17 mouse cellular contexts compared by ENCODE assay signal in genomic region chr12:104466930-104467329, GRCm38 (mm10). TPM values are rescaled to one million over a fixed set of nuclear protein-coding genes. Genes with fewer than 3 reads are reported as not detected.
"Had no signal": no experiment of that assay in that cellular context is flagged by ENCODE, and none has a peak within 500 bp of the region (broad histone marks: within the 10 kb centered on the region; RNA-seq: fewer than 3 reads in every experiment).

No protein-coding gene starts in this region.

- H3K36me3 ChIP-seq: liver, embryonic 15.5 days; neural tube, embryonic 15.5 days had no signal

- DNase-seq: kidney, postnatal 25 days; layer of hippocampus, adult 9-11 months; layer of hippocampus, postnatal 36 days; lung, adult 2 months; lung, postnatal 36 days; thymus, postnatal 36 days had no signal

- H3K4me3 ChIP-seq: liver, embryonic 15.5 days; myocyte; neural tube, embryonic 15.5 days had no signal

- H3K9me3 ChIP-seq: liver, embryonic 15.5 days; neural tube, embryonic 15.5 days had no signal

- H3K9ac ChIP-seq: liver, embryonic 15.5 days; neural tube, embryonic 15.5 days had no signal

- H3K27ac ChIP-seq: liver, embryonic 15.5 days; neural tube, embryonic 15.5 days had no signal

- H3K4me2 ChIP-seq: liver, embryonic 11.5 days; liver, embryonic 15.5 days; neural tube, embryonic 15.5 days had no signal

- ATAC-seq: lung, postnatal 0 days had no signal

RNA-seq across cellular contexts. Expression of gene Gsc, which starts 6.2 kb away (rescaled TPM):
- total RNA-seq: layer of hippocampus, adult 18-20 months; layer of hippocampus, postnatal 36 days; left cerebral cortex, adult 8-10 months; left cerebral cortex, postnatal 25 days; megakaryocyte progenitor cell, adult 5-6 weeks had no signal
- polyA plus RNA-seq: kidney, adult 2 months; kidney, embryonic 16.5 days; liver, embryonic 15.5 days; lung, postnatal 0 days; myocyte; neural tube, embryonic 15.5 days had no signal
